Mouse (Mus musculus) ES-E14 (cell line): Measurements from ENCODE around the gene Slc51a. TPM values are rescaled to one million over a fixed set of nuclear protein-coding genes. Genes with fewer than 3 reads are reported as not detected.
"Not testable (repeated sequence)": the region's sequence is repeated elsewhere in the genome, so short reads cannot be mapped to it uniquely, and the experiment has no call there.

ENCODE experiments used
- DNase-seq: peaks from one replicate; pipeline ENCODE4 v3.0.0-alpha.2; 2013; ENCODE audit warnings: low read depth, low spot score
- H3K27ac ChIP-seq: 2 replicates; pipeline ENCODE4 v1.5.1; 2012; ENCODE audit warnings: low read depth, mild to moderate bottlenecking, low read length, moderate library complexity, mixed read lengths; ENCODE audit not compliant: poor library complexity, insufficient read depth, severe bottlenecking
- H3K36me3 ChIP-seq: 2 replicates; pipeline ENCODE4 v1.6.1; 2012; ENCODE audit warnings: mild to moderate bottlenecking, low read length, moderate library complexity, mixed read lengths; ENCODE audit not compliant: control insufficient read depth, poor library complexity, insufficient read depth, severe bottlenecking
- H3K4me1 ChIP-seq, 2 experiments: fragments of 150-350 bp in 1 of 2; sonication (generic) in 1 of 2; 2 replicates each; pipeline ENCODE4 v1.6.1; 2012; ENCODE audit warnings: low read length in 2 of 2, mild to moderate bottlenecking in 1 of 2, mixed read lengths in 1 of 2; ENCODE audit not compliant: control insufficient read depth in 2 of 2, insufficient read depth in 2 of 2, poor library complexity in 1 of 2
- H3K4me3 ChIP-seq, 2 experiments: fragments of 150-350 bp in 1 of 2; sonication (generic) in 1 of 2; 2 replicates each; pipeline ENCODE4 v1.5.1; 2012; ENCODE audit warnings: low read length in 2 of 2, low read depth in 1 of 2, mild to moderate bottlenecking in 1 of 2, mixed read lengths in 1 of 2; ENCODE audit not compliant: insufficient read depth in 1 of 2, poor library complexity in 1 of 2, severe bottlenecking in 1 of 2
- H3K9ac ChIP-seq: 2 replicates; pipeline ENCODE4 v1.6.1; 2012; ENCODE audit warnings: low read depth, mild to moderate bottlenecking, low read length, mixed read lengths; ENCODE audit not compliant: poor library complexity, insufficient read depth, severe bottlenecking
- H3K9me3 ChIP-seq: fragments of 150-350 bp; sonication (generic); 2 replicates; pipeline ENCODE4 v1.6.1; 2012; ENCODE audit warnings: low read depth, mild to moderate bottlenecking, low read length; ENCODE audit not compliant: control insufficient read depth, insufficient read depth
- CHD2 ChIP-seq: IDR thresholded peaks from 2 replicates; pipeline ENCODE4 v1.6.1; 2014; ENCODE audit warnings: mild to moderate bottlenecking, low read depth, low read length, inconsistent platforms
- HCFC1 ChIP-seq: IDR thresholded peaks from 2 replicates; pipeline ENCODE4 v1.6.1; 2012; ENCODE audit warnings: low read length, inconsistent platforms, borderline replicate concordance; ENCODE audit not compliant: insufficient read depth
- MAFK ChIP-seq: IDR thresholded peaks from 2 replicates; pipeline ENCODE4 v1.6.1; 2014; ENCODE audit warnings: mild to moderate bottlenecking, low read depth, low read length, inconsistent platforms; ENCODE audit not compliant: insufficient read depth
- ZC3H11A ChIP-seq: IDR thresholded peaks from 2 replicates; pipeline ENCODE4 v1.6.1; 2012; ENCODE audit warnings: low read depth, mild to moderate bottlenecking, inconsistent platforms, low read length, borderline replicate concordance
- ZNF384 ChIP-seq: IDR thresholded peaks from 2 replicates; pipeline ENCODE4 v1.6.1; 2012; ENCODE audit warnings: low read depth, low read length, inconsistent platforms
- in situ Hi-C, 2 experiments: fragments of 600-800 bp; cut with MboI; formaldehyde crosslinking; loops; one replicate each; pipeline ENCODE4 v1.15.1; 2025; ENCODE audit warnings: low sequenced_read_pairs in 2 of 2, inconsistent platforms in 1 of 2; ENCODE audit not compliant: unreplicated experiment in 2 of 2
- total RNA-seq: library from RNA; depleted of rRNA; stranded (reverse); fragments of 300-350 nt; gene quantifications from 2 replicates; pipeline ENCODE4 v1.2.3, GENCODE M21; 2012

Slc51a gene
- total RNA-seq, 1 experiment, result 1.1 TPM

DNA sequence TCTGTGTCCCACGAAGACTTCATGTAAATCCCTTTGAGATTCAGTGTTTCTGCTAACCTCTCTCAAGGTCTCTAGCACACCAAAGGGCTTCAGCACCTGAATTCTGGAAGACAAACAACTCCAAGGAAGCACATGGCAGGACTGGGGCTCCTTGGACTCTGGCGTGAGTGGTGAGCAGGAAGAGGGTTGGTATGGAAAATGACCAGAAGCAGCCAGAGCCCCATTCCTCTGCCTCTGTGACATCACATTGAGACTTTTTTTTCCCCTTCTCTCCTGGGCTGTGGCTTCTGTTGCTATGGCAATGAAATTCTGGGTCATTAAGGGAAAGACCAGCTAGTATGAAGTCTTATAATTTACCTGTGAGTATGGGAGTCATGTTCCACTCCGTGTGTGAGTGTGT, 8.3 kb upstream of the Slc51a start, which contains the start of gene Zdhhc19:
Gene Zdhhc19 (plus strand): TSS at position 301 of the 400 bp plus-strand sequence.
- in situ Hi-C loops, result no loop called here
- peaks cover 0 to 9% of the 10 kb centered on the region in 2 experiments; a peak in 1 of 4 replicates for H3K4me1 ChIP-seq
- DNase-seq, result no peak
- H3K9me3 ChIP-seq, result peaks cover 9% of the 10 kb centered on the region
- no peak for TF ChIP-seq MAFK
- TF ChIP-seq HCFC1, result no peak
- no peak for TF ChIP-seq ZNF384
- TF ChIP-seq ZC3H11A, result no peak
- TF ChIP-seq CHD2, result no peak
- no peak within 1 kb of the TSS for H3K9ac ChIP-seq
- H3K36me3 ChIP-seq, result no peaks in the 10 kb centered on the region
- no peak within 1 kb of the TSS for H3K27ac ChIP-seq
- no peak within 1 kb of the TSS for H3K4me3 ChIP-seq

- H3K36me3 ChIP-seq, DNase-seq, in situ Hi-C loops: not testable (repeated sequence)
Measured at GRCm38 (mm10) chr16:32494371-32494770, 6.7 kb upstream of the Slc51a start.

DNA sequence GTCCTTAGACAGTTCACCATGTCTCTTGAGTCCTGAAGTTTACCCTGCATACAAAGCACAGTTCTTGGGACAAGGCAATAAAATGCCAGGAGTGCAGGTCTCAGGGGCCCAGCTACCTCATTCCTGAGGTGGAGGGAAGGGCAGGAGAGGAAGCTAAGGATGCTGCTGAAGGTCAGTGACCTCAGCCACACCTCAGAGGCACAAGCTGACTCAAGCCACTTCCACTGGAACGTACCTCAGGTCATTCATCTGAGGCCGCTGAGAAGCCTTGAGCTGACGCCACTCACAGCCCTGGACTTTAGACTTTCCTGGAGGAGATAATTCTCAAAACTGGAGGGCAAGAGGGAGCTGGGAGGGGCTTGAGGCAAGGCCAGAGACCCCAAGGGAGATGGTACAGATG, 1.3 kb upstream of the Slc51a start:
- no peak for DNase-seq
- H3K9me3 ChIP-seq, result peaks cover 12% of the 10 kb centered on the region
- H3K9ac ChIP-seq, result no peak overlapping the region
- no peak overlapping the region for H3K4me3 ChIP-seq
- H3K36me3 ChIP-seq, result no peaks in the 10 kb centered on the region
- in situ Hi-C loops, result no loop called here
- H3K27ac ChIP-seq, result peak overlapping the region; percentile 3; the same call in 1 of the 2 replicates
- H3K4me1 ChIP-seq, result peaks cover 4 to 13% of the 10 kb centered on the region in 2 experiments; a peak in 3 of 4 replicates
- TF ChIP-seq MAFK, result no peak
- no peak for TF ChIP-seq HCFC1
- TF ChIP-seq ZC3H11A, result no peak
- no peak for TF ChIP-seq CHD2
- TF ChIP-seq ZNF384, result no peak

More at GRCm38 (mm10) chr16:32494371-32494770, 6.7 kb upstream of the Slc51a start:
- not testable (repeated sequence) for H3K4me1 ChIP-seq, H3K27ac ChIP-seq, H3K4me3 ChIP-seq, H3K9me3 ChIP-seq, H3K9ac ChIP-seq

GRCm38 (mm10) chr16:32486046-32486445, 1.6 kb downstream of the Slc51a start:
- H3K36me3 ChIP-seq, result no peaks in the 10 kb centered on the region
- H3K9ac ChIP-seq, result no peak overlapping the region
- peaks cover 3% of the 10 kb centered on the region; the same call in 1 of the 2 replicates for H3K9me3 ChIP-seq
- DNase-seq, result no peak
- no peak overlapping the region for H3K27ac ChIP-seq
- peaks cover 5 to 13% of the 10 kb centered on the region in 2 experiments; a peak in 3 of 4 replicates for H3K4me1 ChIP-seq
- TF ChIP-seq MAFK, result no peak
- TF ChIP-seq ZC3H11A, result no peak
- TF ChIP-seq CHD2, result no peak
- TF ChIP-seq ZNF384, result no peak
- H3K4me3 ChIP-seq, result no peak overlapping the region
- in situ Hi-C loops, result no loop called here

GRCm38 (mm10) chr16:32485209-32485608, 2.5 kb downstream of the Slc51a start:
- Histone ChIP-seq H3K27ac (no peak overlapping the region), H3K9me3 (peaks cover 3% of the 10 kb centered on the region; the same call in 1 of the 2 replicates), H3K4me1 (peaks cover 5 to 13% of the 10 kb centered on the region in 2 experiments; a peak in 3 of 4 replicates), H3K36me3 (no peaks in the 10 kb centered on the region), H3K4me3 (no peak overlapping the region), H3K9ac (no peak overlapping the region)
- no peak for DNase-seq
- TF ChIP-seq ZC3H11A, result no peak
- TF ChIP-seq CHD2, result no peak
- no peak for TF ChIP-seq HCFC1
- no peak for TF ChIP-seq MAFK
- TF ChIP-seq ZNF384, result no peak
- in situ Hi-C loops, result no loop called here
